Mouse (Mus musculus) kidney, postnatal 25 days (tissue): ENCODE results near the gene Dqx1.

ENCODE experiments used
- DNase-seq, 2 experiments: peaks; one replicate each; pipeline ENCODE4 v3.0.0; 2021; ENCODE audit warnings: mixed read lengths in 2 of 2

Gene Dqx1

DNA sequence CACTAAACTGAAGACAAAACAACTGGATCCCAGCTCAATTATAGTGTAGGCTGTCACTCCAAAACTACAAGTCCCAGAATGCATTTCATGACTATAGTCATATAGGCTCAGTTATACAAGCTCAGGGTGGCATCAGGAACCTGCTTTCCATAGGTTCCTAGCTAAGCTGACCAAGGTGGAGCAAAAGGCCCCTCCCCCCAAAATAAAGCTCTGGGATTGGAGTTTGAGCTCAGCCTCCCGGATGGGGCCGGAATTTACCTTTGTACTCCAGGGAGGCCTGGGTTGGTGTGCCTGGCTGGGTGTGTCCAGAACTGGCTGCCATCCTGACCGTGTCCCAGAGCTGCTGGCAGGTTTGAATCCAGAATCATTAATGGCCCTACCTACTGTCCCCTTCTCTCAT, at the start of gene Dqx1:
TSS of gene Dqx1 (plus strand) at position 55 of the 400 bp plus-strand sequence.
- DNase-seq = peak; percentile 79 to 92

DNA sequence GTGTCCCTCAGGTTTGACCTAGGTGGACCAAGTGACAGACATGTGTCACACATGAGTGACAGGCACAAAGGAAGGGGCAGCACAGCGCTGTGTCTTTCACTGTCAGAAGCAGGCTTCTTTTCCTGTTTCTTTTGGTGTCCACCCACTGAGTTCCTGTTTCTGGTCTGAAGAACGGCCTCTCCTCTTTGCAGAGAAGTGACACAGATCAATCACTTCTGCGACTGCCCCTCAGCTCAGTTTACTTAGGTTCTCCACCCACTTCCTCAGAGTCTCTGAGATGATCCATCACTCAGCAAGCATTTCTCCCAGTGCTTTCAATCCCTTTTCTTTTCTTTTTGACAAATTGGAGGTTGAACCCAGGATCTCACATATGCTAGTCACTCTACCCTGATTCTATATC, 49.0 kb upstream of the Dqx1 start:
- no peak for DNase-seq

- no peak for DNase-seq
Observed at GRCm38 (mm10) chr6:83010010-83010409, 47.6 kb upstream of the Dqx1 start.

GRCm38 (mm10) chr6:83011255-83011654, 46.4 kb upstream of the Dqx1 start:
- no peak for DNase-seq

GRCm38 (mm10) chr6:83011756-83012155, 45.9 kb upstream of the Dqx1 start:
- no peak for DNase-seq

DNA sequence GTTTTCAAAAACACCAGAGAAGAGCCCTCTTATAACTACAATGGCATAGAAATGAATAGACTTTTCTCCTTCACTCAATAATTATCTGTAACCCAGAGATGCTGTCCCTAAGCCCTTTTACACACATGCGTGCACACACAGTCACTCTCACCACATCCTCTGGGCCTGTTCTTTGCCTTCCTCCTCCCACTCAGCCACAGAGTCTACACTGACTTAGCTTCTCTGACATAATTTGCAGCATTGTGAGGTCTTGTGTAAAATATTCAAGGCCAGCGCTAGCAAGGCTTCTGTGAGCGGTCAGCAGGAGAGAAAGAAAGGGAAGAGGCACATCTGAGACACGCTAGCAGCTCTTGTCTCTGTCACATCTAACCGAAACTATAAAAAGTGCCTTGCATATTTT, 44.2 kb upstream of the Dqx1 start:
- DNase-seq = no peak

- no peak for DNase-seq
Observed at GRCm38 (mm10) chr6:83014482-83015466, 42.9 kb upstream of the Dqx1 start.

DNA sequence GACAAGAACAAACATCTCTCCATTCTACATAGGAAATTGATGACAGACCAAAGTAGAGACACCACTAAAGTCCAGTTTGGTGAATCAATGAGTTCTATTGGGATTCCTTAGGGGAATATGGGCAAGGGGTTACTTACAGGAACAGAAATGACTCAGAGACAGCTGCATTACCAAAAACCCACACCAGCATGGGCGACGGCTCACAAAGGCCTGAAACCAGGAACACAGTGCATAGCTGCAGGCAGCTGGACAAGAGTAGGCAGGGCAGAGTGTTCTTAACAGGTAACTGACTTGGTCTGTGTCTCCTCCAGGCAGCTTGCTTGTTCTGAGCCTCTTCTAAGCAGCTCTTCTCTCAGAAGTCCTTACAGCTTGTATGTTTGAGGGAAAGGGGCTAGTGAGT, 41.9 kb upstream of the Dqx1 start:
- DNase-seq = no peak

DNA sequence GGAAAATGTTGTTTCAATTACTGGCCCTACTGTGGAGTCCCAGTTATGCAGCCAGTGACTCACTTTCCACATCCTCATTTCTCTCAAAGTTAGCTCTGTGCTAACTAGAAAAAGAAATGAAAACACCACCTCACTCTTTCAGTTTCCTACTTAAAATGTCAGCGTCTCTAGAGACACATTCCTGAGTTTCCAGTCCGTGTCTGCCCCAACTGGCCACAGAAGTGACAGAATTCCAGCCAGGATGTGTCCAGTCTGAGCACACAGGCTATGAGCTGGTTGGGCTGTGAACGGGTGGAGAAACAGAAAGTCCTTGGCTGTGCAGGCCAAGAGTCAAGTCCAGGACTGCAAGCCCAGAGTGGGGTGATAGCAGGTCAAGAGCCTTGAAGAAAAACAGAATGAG, 40.5 kb upstream of the Dqx1 start:
- DNase-seq = peak in 1 of 2 experiments; percentile 59

- DNase-seq = no peak
Observed at GRCm38 (mm10) chr6:83019044-83019443, 38.6 kb upstream of the Dqx1 start.

GRCm38 (mm10) chr6:83020121-83020520, 37.5 kb upstream of the Dqx1 start:
- DNase-seq = no peak

- DNase-seq = no peak
Observed at GRCm38 (mm10) chr6:83020836-83021593, 36.6 kb upstream of the Dqx1 start.

DNA sequence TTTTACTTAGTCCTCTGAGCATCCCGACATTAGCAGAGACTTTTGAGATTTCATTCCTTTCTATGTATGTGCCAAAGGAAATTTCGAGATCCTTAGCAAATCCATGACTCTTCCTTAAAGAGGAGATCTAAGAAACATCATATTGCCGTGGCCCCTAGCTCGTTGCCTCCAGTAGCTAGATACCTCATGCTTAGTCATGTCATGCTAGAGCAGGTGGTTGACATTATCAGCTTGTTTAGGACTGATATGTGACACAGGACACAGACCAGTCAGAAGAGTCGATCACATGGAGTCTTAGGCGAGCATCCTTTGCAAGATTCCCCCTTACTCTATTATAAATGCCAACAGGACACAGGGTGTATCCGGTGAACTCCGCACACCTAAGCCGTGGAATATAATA, 34.6 kb upstream of the Dqx1 start:
- no peak for DNase-seq

GRCm38 (mm10) chr6:83023786-83024185, 33.9 kb upstream of the Dqx1 start:
- DNase-seq = no peak

DNA sequence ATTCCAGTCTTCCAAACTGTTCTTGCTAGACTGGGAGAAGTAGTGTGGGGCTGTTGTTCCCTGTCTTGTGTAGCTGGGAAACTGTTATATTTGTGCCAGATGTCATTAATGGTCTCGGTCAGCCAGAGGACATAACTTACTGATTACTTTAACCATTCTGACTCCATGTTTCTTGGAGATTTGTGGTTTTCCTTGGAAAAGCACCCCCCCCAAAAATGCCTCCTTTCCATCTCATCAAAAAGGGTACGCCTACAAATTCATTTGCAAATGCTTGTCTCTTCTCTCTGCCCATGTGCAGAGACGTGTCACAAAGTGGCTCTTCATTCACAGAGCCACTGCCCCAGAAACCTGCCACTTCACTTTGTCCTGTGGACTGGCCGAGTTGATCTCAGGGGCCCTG, 33.2 kb upstream of the Dqx1 start:
- DNase-seq = no peak

DNA sequence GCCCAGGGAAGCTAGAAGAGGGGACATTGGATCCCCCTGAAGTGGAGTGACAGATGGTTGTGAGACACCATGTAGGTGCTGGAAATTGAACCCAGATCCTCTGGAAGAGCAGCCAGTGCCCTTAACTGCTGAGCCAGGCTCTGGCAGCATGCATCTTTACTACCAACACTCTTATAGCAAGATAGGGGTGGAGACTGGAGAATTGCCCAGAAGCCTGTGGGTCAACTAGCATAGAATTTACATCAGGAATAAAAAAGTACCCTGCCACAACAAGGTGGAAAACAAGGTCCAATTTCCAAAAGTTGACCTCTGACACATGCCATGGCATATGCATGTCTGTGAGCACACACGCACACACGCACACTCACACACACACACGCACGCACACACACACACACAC, 32.4 kb upstream of the Dqx1 start:
- no peak for DNase-seq

- no peak for DNase-seq
Observed at GRCm38 (mm10) chr6:83027293-83027692, 30.4 kb upstream of the Dqx1 start.

DNA sequence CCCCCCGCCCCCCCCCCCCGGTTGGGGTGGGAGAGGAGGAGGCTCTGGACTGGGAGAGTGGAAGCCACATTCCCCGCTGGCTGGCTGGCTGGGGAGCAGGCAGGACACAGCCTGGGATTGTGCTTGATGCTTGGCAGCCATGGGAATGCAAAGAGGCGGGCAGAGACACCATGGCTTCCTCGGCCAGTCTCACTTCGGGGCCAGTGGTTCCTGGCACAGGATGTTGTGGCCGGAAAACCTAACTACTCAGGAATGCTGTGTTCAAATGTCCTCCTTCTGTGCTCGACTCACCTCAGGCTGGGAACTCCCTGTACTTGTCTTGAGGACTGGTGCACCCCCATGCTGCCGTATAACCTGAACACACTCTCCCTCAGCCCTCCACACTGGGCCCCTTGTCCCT, 29.9 kb upstream of the Dqx1 start:
- DNase-seq = no peak

GRCm38 (mm10) chr6:83029777-83030176, 27.9 kb upstream of the Dqx1 start:
- DNase-seq = no peak

GRCm38 (mm10) chr6:83031111-83031510, 26.5 kb upstream of the Dqx1 start:
- DNase-seq = no peak

GRCm38 (mm10) chr6:83031921-83032590, 25.6 kb upstream of the Dqx1 start:
- DNase-seq = no peak

- DNase-seq = peak; percentile 36 to 61
Observed at GRCm38 (mm10) chr6:83032769-83033191, 24.9 kb upstream of the Dqx1 start.
